Mouse (Mus musculus) adrenal gland, postnatal 25 days (tissue): ENCODE results near the gene Socs1. TPM values are rescaled to one million over a fixed set of nuclear protein-coding genes. Genes with fewer than 3 reads are reported as not detected.

ENCODE experiments used
- DNase-seq: peaks from one replicate; pipeline ENCODE4 v3.0.0; 2021; ENCODE audit warnings: mixed read lengths
- total RNA-seq: library from RNA; stranded (reverse); gene quantifications from 2 replicates; pipeline ENCODE4 v1.2.3, GENCODE M21; 2021

Socs1 gene
- total RNA-seq, 1 experiment from 2014 or later, result 2.9 TPM

DNA sequence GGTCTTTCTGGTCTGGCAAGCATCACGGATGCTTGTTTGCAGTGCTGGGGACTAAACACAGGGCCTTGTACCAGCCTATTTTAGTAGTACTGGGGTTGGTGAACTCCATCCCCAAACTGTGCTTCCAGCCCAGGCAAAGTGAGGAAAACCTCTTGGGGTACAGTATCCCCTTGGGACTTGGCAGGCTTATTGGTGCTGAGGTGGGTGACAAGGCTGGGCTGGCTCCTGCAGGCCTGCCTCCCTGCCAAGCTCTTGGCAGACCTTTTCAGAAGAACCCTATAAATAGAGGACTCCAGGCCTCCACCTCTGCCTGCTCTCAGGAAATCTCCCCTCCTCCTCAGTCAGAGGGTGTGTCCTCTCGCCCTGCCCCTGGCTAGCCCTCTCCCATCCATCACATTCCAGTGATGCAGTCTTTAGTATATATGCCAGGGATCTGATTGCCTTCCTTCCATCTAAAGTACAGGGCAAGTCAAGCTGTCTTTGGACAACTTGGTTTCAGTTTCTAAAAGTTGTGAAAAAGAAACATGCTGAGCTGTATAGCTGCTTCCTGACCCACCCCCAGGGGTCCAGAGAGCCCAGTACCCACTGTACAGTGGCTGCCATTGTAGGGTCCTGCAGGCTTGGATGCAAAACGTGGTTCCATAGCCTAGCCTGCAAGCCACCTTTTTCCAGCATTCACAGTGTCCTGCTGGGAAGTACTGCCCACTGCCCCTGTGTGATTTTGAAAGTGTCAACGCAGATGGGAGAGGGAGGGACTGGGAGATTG, 1.6 kb upstream of the Socs1 start:
- no peak for DNase-seq

DNA sequence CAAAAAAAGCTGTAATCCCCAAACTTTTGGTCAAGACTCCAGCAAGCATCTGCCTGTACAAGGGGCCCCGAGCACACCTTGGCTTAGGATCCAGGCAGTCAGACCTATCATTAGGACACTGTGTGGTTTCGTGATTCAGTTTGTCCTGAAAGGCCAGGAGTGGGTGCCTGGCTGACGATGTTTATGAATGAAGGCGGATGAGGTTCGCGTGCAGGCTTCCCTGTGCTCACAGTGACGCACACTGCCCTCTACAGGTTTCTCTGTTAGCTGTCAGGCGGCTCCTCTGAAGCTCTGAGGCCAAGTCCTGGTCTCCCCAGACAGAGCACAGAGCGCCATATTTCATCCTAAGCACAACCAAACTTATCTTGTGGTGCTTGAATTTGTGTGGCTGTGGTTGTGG, 952 bp upstream of the Socs1 start:
- DNase-seq, result peak; percentile 74

DNA sequence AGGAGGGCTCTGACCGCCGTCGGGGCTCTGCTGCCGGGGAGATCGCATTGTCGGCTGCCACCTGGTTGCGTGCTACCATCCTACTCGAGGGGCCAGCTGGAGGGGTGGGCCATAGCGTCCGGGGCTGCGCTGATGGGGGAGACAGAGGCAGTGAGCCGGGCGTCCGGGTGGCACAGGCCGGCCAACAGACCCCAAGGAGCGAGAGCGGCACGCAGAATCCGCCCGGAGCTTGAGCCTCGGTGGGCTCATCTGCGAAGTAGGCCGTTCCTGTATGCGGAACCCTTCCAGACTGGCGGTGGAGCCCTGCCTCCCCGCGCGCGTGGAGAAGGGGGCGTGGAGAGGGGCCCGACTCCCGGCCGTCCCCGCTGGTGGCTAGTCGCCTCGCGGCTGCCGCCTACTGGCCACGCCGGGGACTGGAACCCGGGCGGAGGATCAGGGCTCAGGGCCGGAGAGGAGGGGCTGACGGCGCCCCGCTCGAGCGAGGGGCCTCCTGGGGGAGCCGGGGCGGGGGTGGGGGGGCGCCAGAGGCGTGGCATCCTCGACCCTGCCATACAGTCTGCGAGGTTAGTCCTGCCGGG, 454 bp downstream of the Socs1 start:
- DNase-seq, result peak; percentile 93

DNA sequence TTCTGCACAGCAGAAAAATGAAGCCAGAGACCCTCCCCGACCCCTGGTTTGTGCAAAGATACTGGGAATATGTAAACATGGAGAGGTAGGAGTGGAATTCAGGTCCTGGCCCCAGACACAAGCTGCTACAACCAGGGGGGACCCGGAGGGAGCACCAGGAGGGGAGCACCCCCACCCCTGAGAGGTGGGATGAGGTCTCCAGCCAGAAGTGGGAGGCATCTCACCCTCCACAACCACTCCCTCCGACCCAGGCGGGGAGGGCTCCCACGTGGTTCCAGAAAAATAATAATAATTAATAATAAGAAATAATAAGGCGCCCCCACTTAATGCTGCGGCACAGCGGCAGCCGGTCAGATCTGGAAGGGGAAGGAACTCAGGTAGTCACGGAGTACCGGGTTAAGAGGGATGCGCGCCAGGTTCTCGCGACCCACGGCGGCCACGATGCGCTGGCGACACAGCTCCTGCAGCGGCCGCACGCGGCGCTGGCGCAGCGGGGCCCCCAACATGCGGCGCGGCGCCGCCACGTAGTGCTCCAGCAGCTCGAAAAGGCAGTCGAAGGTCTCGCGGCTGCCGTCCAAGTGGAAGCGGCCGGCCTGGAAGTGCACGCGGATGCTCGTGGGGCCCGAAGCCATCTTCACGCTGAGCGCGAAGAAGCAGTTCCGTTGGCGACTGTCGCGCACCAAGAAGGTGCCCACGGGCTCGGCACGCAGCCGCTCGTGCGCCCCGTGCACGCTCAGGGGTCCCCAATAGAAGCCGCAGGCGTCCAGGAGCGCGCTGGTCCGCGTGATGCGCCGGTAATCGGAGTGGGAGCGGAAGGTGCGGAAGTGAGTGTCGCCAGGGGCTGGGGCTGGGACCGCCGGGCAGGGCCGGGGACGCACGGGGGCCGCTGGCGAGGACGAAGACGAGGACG, 1.2 kb downstream of the Socs1 start:
- DNase-seq, result peak; percentile 57

DNA sequence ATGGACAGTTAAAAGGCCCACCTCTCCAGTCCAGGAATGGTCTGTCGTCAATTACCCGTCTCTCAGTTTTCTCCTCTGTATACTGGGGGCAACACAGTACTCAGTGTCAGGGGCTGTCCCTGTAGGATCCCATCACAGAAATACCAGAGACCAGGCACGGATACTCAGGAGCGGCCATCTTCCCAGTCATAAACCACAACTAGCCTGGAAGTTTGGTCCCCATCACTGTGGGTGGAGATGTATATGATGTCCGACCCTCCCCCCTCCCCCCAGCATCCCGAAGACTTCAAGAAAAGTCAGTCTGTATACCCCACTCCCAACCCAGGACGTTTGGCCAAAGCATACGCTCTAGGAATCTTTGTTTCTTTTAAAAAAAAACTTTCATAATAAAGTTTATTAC, 1.9 kb downstream of the Socs1 start:
- DNase-seq, result no peak

DNA sequence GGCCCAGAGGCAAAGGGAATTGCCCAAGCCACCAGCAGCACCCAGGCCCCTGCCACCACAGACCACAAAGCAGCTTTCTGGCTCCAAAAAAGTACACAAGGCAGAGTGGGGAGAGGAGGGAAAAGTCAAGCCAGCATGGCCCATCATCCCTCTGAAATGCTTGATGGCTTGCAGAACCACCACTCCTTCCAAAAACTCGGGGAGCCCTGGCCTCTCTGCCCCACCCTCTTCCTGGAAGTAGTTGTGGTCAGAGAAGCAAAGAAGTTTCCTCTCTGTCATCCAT, 2.2 kb downstream of the Socs1 start:
- no peak for DNase-seq

DNA sequence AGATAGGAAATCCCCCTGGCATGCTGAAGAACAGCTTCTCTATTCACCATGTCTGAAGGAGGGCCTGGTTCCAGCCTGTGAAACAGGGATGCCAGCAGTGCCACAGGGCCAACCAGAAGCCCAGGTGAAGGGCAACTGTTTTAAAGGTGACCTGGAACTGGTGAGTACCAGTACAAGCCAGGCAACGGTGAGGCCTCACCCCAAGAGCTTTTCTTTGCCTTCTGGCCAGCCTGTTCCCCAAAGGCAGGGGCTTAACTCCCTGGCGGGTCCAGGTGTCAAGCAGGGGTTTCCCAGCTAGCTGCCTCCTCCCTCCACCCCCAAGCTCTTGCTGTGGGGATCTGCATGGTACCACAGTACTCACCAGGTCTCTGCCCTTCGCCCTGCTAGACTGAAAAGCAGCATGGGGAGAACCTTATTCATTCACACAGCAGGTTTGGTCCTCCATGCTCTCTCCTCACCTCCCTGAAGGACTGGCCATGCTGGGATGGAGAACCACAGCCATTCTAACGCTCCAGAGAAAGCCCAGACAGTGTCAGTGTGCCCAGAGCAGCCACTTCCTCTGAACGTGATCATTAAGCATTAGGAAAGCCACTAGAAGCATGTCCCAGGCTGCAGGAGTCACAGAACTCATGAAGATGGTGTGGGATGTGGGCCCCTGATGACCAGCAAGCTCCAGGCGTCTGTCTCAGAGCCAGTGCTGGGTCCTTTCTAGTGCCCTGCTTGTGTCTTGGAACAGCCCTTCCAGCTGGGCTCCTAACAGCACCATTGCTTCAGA, 2.8 kb downstream of the Socs1 start:
- no peak for DNase-seq

DNA sequence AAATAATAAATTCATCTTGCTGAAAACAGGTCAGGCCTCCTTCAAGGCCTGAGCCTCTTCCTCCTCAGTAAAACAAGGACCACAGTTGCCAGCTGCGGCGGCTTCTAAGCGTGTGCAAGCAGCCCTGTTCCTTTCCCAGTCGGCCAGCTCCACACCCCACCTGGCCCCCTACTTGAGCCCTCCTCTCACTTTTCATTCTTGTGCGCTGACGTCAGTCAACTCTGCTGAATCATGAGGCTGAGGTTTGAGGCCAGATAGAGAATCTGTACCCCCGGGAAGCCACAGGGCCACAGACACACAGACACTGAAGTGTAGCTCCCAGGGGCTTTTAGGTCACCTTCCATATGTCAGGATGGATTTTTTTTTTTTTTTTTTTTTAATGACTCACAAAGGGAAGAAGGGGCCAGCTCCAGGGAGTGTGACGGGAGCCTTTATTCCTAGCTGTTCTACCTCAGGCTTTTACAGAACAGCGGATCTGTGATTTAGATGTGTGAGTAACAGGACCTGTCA, 3.4 kb downstream of the Socs1 start:
- peak; percentile 20 for DNase-seq

DNA sequence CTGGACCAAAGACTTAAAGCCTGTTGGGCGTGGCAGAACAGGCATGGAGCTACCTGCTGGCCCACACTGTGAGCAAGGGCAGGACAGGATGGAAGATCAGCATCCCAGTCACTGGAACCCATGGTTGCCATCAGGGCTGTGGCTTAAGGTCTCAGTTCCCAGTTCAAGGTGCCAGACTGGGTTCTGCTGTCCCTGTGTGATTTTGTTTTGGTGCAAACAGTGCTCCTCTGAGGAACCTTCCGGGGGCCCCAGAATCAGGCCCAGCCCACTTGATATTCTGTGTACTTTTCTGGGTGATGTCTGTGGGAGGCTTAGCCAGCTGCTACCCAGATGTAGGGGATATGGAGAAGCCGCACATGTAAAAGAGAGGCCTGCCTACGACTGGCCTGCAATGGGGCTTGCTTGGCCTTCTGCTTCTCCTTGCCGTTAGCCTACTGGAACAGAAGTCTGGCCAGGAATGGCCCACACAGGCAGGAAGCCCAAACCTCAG, 4.7 kb downstream of the Socs1 start:
- no peak for DNase-seq

DNA sequence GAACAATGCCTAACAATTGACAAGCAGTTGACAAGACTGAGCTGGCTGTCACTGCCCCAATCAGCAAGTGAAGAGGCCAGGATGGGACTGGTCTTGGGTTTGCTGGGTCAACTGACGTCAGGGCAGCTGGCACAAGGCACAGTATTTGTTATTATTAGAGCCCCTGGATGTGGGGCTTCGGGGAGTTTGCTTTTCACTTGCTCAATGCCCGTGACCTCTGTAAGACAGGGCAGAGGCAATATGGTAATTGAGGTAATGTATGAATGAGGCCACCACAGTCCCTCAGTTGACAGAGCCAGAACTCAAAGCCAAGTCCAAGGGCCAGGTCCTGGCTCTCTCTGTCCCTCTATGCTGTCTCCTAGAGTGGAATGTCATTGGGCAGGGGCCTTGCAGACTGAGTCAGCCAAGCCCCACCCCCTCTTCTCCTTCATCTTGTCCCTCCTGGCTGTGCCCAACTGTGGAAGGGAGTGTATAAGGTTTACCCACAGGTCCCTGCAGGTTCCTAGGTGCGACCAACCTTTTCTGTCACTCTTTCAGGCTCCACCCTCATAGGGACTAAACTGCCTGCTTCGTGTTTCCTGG, 7.7 kb downstream of the Socs1 start:
- peak; percentile 20 for DNase-seq

DNA sequence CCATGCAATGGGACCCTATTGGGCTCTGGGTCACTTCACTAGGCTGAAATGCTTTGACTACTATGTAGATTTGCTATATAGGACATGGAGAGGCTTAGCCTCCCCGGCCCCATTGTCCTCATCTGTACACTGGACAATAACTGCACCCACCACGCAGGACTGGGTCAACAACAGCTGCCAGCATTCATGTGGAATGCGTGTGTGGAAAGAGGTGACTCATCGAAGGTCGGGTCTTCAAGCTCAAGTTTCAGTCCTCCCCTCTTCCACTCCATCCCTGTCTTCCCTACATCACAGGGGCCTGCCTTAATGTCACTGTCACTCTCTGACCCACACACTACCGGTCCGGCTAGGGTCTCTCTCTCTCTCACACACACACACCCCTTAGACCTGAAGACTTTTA, 9.0 kb downstream of the Socs1 start:
- DNase-seq, result peak; percentile 34

DNA sequence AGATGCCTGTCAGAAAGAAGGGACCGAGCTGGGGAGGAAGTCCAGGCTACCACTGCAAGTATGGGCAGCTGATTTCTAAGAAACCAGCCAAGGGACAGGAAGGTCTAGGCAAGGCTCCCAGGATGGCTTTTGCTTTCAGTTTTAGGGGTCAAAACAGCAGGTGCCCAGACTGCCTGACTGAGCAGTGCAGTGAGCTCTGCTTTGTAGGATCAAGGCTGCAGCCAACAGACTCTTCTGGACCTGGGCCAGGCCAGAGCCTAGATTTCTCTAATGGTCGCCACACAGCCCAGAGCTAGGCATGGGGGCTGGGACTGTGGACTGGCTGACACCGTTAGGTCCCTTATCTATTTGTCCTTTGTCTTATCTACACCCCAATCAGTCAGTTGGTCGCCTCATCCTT, 10.6 kb downstream of the Socs1 start:
- DNase-seq, result peak; percentile 29

DNA sequence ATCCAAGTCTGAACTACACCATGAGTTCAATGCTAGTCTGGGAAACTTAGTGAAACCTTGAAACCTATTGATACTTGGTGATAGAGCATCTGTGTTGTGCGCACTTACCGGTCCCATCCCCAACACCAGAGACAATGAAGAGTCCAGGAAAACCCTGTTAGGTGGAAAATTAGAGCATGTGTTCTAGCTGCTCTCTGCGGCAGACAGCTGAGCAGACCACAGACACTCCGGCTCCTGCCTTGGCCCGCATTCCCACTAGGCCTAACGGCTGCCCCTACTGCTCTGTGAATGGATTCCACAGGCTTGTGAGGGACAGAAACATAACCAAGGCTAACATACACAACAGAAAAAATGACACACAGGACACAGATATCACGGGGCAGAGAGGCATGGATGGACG, 11.8 kb downstream of the Socs1 start:
- no peak for DNase-seq

DNA sequence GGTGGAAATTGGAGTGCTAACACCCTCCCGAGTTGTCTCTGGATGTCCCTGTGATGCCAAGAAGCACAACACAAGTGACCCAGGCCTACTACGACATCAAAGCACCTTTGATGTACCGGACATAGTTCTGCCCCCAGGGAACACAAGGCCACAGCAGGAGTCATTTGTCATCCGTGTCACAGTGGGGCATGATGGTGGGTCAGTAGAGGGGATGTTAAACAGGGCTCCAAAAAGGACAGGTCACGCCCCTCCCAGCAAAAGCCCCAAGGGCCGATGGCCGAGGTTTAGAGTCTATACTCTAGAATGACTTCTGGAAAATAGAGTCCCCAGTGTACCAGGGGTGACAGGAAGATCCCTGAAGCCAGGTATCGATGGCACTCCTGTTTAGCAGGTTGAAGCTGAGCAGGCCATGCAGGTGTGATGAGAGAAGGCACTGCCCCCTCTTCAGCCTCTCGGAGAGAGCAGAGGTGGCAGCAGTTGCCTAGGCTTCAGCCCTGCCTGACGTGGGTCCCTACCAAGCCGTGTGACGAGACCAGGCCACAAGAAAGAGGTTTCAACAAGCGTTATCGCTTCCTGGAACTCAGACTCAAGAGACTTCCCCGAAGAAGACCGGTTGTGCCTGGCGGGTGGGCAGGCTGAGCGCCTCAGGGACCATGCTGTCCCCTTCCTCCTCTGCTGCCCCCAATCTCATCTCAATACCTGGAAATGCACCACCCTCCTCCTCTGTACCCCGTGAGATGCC, 13.4 kb downstream of the Socs1 start:
- DNase-seq, result no peak

DNA sequence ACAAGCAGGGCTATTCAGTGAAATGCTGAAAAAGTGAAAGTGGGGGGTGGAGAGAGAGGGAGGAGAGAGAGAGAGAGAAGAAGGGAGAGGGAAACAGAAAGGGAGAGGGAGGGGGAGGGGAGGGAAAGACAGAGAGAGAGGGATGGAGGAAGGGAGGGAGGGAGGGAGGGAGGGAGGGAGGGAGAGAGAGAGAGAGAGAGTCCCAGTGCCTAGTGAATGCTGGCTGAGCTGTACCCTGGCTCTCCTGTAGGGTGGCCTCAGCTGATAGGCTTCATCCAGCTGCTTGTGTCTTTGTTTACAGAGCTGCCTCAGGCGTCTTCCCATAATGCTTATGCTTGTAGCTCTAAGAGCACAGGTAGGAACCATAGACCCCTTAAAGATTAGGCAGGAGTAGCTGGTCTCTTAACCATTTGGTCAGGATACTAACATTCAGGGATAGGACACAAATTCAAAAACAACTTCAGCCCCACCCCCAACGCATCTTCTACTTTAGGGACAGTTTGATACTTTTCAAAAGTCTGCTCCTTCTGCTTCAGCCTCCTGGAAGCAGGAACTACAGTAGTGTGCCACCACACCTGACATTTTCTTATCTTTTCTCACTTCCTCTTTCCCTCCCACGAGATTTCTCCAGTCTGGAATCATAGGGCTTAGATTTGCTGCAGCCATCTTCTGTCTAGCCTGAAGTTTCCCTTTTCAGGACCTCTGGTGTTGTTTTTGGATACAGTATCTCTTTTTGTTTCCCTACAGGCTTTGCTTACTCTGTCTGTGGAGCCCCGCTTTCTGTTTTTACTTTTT, 14.6 kb downstream of the Socs1 start:
- DNase-seq, result no peak

DNA sequence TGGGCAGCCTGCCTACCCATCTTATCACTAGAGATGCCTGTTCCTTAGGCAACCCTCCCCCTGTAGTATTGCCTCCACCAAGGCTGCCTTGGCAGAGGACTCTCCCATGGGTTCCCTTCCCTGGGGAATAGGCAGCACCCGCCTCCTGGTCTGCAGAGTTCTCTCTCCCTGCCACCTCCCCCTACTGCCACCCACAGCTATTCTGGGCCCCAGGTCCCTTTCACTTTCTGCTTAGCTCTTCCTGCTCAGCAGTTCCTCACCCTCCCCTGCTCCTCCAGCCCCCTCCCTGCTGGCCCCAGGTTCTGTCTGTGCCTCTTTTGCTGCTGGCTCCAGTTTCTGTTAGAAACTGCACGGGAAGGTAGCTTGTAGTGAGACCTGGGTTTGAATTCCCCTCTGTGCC, 15.7 kb downstream of the Socs1 start:
- peak; percentile 23 for DNase-seq

DNA sequence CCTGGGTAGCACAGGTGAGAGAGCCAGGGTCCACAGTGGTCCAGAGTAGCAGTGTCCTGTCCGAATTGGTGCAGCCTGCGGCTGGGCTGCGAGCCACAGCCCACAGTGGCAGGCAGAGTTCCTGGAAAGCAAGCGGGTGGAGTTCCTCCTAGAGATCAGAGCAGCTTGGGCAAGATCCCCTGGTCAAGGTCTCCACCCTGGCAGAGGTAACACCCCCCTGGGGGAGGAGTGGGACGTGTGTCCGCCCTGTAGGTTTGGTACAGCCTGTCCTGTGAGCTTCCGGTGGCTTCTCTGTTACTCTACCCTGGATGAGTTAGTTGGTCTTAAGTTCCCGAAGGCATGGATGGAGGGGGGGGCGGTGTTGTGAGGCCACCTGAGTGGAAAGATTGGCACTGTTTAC, 16.5 kb downstream of the Socs1 start:
- peak; percentile 34 for DNase-seq

DNA sequence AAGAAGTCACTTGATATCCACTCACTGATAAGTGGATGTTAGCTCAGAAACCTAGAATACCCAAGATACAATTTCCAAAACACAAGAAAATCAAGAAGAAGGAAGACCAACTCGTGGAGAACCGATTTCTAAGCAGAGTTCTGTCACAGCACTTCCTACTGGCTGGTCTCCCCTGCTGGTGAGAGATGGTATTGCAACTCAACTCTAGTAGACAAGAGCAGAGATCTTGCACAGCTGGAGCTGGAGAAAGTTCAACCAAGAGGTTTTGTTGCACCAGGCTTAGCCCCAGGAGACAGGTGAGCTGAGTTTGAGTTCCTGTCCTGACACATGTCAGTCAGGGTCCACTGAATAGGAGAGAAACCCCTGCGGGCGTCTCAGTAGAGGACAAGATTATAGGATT, 18.2 kb downstream of the Socs1 start:
- peak; percentile 57 for DNase-seq

DNA sequence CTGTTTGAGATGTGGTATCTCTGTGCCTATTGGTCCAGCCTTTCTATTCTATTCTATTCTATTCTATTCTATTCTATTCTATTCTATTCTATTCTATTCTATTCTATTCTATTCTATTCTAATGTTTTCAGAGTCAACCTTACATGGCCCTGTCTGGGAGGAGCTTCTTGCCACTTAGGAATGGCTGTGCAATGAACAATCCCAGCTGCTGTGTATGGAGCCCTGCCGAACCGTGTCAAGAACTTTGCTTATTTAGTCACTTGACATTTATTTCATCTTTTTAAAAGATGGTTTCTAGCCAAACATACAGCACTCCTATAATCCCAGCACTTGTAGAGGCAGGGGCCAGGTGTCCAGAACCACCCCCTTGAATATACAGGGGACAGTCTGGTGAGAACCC, 21.0 kb downstream of the Socs1 start:
- DNase-seq, result no peak

DNA sequence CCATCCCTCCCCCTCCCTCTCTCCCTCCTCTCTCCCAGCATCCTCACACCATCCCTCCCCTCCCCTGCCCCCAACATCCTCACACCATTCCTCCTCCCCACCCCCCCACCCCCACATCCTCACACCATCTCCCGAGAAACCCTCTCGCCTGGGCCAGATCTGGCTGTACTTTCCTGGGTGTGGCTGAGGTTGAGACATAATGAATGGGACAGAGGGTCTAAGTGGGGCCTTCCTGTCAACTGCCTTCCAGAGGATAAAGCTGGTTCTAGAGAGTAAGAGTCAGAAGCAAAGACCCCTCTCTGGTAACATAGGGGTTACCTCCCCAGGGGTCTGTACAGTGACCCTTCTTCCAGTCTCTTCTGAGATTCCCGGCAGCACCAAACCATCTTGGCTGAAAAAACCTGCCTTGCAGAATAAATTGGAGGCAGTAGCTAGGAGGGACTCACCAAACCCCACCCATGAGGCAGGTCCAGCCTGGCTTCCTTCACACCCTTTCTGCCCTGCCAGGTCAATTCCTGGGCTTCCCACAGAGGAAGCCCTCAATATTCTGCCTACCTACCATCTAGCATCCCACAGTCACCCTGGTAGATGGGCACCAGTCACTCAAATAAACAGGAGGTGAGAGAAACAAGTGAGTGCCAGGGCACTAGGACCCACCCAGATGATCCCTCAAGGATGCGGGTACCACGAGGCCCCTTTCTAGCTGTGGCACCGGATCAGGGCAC, 21.6 kb downstream of the Socs1 start:
- DNase-seq, result no peak
